Mouse (Mus musculus): ENCODE data around the gene Irak2. TPM values are rescaled to one million over a fixed set of nuclear protein-coding genes. Genes with fewer than 3 reads are reported as not detected.
A peak's percentile ranks its signal among the peaks of the same experiment; 100 is the strongest.

Irak2 gene
- polyA plus RNA-seq, 2 experiments: 4.9 to 27.0 TPM

- no peaks in the 10 kb centered on the region for H3K4me1 ChIP-seq (replicated peaks; ENCODE audit: control insufficient read depth in 2 of 2, insufficient read depth in 2 of 2, low read length in 1 of 2)
- no peaks in the 10 kb centered on the region for H3K9me3 ChIP-seq (ENCODE audit: control insufficient read depth, low read length)
- DNase-seq (ENCODE audit: low read depth in 3 of 3, low spot score in 3 of 3): no peak
- H3K9ac ChIP-seq (replicated peaks): no peak overlapping the region
- WGBS (ENCODE audit: insufficient replicate concordance): 79% methylated on average over 7 of the region's 7 CpGs
- no peak overlapping the region for H3K27ac ChIP-seq
- H3K4me3 ChIP-seq (ENCODE audit: insufficient read depth in 1 of 2, low read depth in 2 of 2, low read length in 2 of 2): no peak overlapping the region
- no peak for ATAC-seq (ENCODE audit: insufficient read depth)
- H3K27me3 ChIP-seq (ENCODE audit: control insufficient read depth, insufficient read depth, low read length): no peaks in the 10 kb centered on the region
- peaks cover 57% of the 10 kb centered on the region for H3K36me3 ChIP-seq (replicated peaks; ENCODE audit: control insufficient read depth, insufficient read depth, low read depth)
- no peak for TF ChIP-seq EP300 (IDR thresholded peaks at IDR 0.05; ENCODE audit: low read depth)
- TF ChIP-seq CTCF (IDR thresholded peaks at IDR 0.05; ENCODE audit: low read depth): no peak
- H3K4me2 ChIP-seq (ENCODE audit: low read depth): no peak overlapping the region
Measured at GRCm38 (mm10) chr6:113728181-113728580, 89.9 kb downstream of the Irak2 start.

- H3K9ac ChIP-seq (replicated peaks): no peak overlapping the region
- 67% methylated on average over 3 of the region's 3 CpGs for WGBS (ENCODE audit: insufficient replicate concordance)
- H3K27me3 ChIP-seq (ENCODE audit: control insufficient read depth, insufficient read depth, low read length): no peaks in the 10 kb centered on the region
- TF ChIP-seq CTCF (IDR thresholded peaks at IDR 0.05; ENCODE audit: low read depth) (no peak), EP300 (IDR thresholded peaks at IDR 0.05; ENCODE audit: low read depth) (no peak)
- H3K27ac ChIP-seq: no peak overlapping the region
- H3K4me1 ChIP-seq (replicated peaks; ENCODE audit: control insufficient read depth in 2 of 2, insufficient read depth in 2 of 2, low read length in 1 of 2): no peaks in the 10 kb centered on the region
- H3K9me3 ChIP-seq (ENCODE audit: control insufficient read depth, low read length): no peaks in the 10 kb centered on the region
- H3K36me3 ChIP-seq (replicated peaks; ENCODE audit: control insufficient read depth, insufficient read depth, low read depth): peaks cover 64% of the 10 kb centered on the region
- no peak for ATAC-seq (ENCODE audit: insufficient read depth)
- no peak overlapping the region for H3K4me3 ChIP-seq (ENCODE audit: insufficient read depth in 1 of 2, low read depth in 2 of 2, low read length in 2 of 2)
- H3K4me2 ChIP-seq (ENCODE audit: low read depth): no peak overlapping the region
- DNase-seq (ENCODE audit: low read depth in 3 of 3, low spot score in 3 of 3): no peak
Measured at GRCm38 (mm10) chr6:113731296-113731695, 93.0 kb downstream of the Irak2 start.

DNA sequence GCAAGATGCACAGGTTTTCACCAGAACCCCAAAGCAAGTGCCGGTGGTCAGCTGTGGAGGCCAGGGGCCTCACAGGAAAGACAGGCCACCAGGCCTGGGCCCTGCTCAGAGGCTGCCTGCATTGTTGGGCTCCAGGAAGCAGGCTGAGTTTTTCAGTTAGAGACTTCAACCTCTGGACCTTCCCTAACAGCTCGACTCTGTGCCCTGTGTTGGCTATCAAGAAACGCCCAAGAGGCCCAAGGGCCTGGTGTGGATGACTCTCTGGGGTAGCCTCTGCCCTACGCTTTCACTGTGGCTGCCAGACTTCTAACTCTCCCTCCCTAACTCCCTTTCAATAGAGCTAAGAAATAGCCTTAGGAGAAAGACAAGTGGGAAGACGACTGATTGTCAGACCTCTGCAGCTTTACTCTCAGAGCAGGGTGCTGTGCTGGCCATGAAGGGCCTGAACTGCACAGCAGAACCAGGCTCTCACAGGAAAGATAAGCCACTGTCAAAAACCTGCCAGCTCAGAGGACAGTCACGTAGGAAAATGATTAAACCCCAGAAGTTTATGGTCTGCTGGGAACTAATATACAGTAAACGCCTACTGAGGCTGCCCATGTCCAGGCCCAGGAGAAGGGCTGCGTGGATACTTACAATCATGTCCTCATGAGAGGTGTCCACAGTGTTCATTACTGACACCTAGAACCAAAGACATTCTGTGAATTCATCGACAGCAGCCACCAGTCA lies 99.2 kb downstream of the Irak2 start:
- H3K4me2 ChIP-seq (ENCODE audit: low read depth): no peak overlapping the region
- no peak for TF ChIP-seq EP300 (IDR thresholded peaks at IDR 0.05; ENCODE audit: low read depth)
- TF ChIP-seq CTCF (IDR thresholded peaks at IDR 0.05; ENCODE audit: low read depth): no peak
- H3K36me3 ChIP-seq (replicated peaks; ENCODE audit: control insufficient read depth, insufficient read depth, low read depth): peaks cover 28% of the 10 kb centered on the region
- ATAC-seq (ENCODE audit: insufficient read depth) (no peak), DNase-seq (ENCODE audit: low read depth in 3 of 3, low spot score in 3 of 3) (no peak)
- no peak overlapping the region for H3K4me3 ChIP-seq (ENCODE audit: insufficient read depth in 1 of 2, low read depth in 2 of 2, low read length in 2 of 2)
- no peak overlapping the region for H3K9ac ChIP-seq (replicated peaks)
- no peak overlapping the region for H3K27ac ChIP-seq
- WGBS (ENCODE audit: insufficient replicate concordance): 65% methylated on average over 9 of the region's 9 CpGs
- H3K9me3 ChIP-seq (ENCODE audit: control insufficient read depth, low read length): no peaks in the 10 kb centered on the region
- no peaks in the 10 kb centered on the region for H3K27me3 ChIP-seq (ENCODE audit: control insufficient read depth, insufficient read depth, low read length)
- peaks cover 4 to 9% of the 10 kb centered on the region in 2 experiments; a peak in 3 of 4 replicates for H3K4me1 ChIP-seq (replicated peaks; ENCODE audit: control insufficient read depth in 2 of 2, insufficient read depth in 2 of 2, low read length in 1 of 2)

GRCm38 (mm10) chr6:113740236-113741217 lies 102.3 kb downstream of the Irak2 start, which contains the start of gene Sec13:
TSS of gene Sec13 (minus strand) at chr6:113740743.
- H3K27me3 ChIP-seq (ENCODE audit: control insufficient read depth, insufficient read depth, low read length): no peaks in the 10 kb centered on the region
- peak within 1 kb of the TSS; percentile 96 for H3K9ac ChIP-seq (replicated peaks)
- H3K36me3 ChIP-seq (replicated peaks; ENCODE audit: control insufficient read depth, insufficient read depth, low read depth): peaks cover 12% of the 10 kb centered on the region
- H3K27ac ChIP-seq: peak within 1 kb of the TSS; percentile 47
- H3K9me3 ChIP-seq (ENCODE audit: control insufficient read depth, low read length): no peaks in the 10 kb centered on the region
- peak within 1 kb of the TSS; percentile 91 for H3K4me2 ChIP-seq (ENCODE audit: low read depth)
- TF ChIP-seq EP300 (IDR thresholded peaks at IDR 0.05; ENCODE audit: low read depth): no peak
- TF ChIP-seq CTCF (IDR thresholded peaks at IDR 0.05; ENCODE audit: low read depth): no peak
- H3K4me3 ChIP-seq (ENCODE audit: insufficient read depth in 1 of 2, low read depth in 2 of 2, low read length in 2 of 2): peak within 1 kb of the TSS; percentile 98
- WGBS (ENCODE audit: insufficient replicate concordance): 6% methylated on average over 41 of the region's 41 CpGs
- ATAC-seq (ENCODE audit: insufficient read depth) (peak; percentile 85), DNase-seq (ENCODE audit: low read depth in 3 of 3, low spot score in 3 of 3) (peak; percentile 75 to 79 (median 78))
- H3K4me1 ChIP-seq (replicated peaks; ENCODE audit: control insufficient read depth in 2 of 2, insufficient read depth in 2 of 2, low read length in 1 of 2): peaks cover 4 to 9% of the 10 kb centered on the region in 2 experiments; a peak in 3 of 4 replicates
